Mouse (Mus musculus) spleen, postnatal 4 days (tissue): Measurements from ENCODE around the gene Xpr1.

Source experiments
- DNase-seq, 2 experiments: peaks; one replicate each; pipeline ENCODE4 v3.0.0; 2022; ENCODE audit warnings: low spot score in 2 of 2

Gene Xpr1

DNA sequence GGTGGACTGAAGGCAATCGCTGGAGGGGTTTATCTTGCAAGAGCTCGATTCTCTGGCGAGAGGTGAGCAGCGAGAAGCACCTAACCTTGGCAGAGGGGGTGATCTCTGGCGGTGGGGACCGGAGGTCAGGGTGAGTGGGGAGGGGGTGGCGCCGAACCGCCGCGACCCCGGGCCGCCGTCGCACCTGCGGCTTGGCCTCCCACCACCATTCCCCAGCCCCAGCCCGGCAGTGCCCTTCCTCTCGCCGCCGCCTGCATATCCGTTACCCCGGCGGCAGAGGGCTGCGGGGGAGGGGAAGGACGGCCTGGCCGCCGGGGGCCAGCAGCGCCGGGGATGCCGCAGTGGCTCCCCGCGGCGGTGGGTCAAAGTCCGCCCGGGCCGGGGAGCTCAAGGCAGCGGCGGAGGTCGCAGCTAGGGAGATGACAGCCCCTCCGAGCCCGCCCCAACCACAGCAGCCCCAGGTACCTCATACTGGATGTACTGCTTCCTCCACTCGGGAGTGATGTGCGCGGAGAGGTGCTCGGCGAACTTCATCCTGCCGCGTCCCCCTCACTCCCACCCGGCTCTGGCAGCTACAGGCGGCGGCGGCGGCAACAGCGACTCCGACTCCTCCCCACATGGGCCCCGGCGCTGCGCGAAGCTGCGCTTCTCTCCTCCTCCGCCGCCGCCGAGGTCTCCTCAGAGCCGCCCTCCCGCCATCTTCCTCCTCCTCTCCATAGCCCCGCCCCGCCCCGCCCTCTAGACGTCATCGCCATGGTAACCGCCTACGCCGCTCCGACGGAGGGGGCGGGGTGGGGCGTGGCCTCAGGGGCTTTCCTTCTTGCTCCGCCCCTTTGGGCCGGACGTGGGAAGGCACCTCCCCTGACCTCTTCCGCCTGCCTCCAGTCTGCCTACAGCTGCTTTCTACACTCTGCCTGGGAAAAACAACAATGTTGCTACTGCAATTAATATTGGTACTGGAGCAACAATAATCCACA is at the start of gene Xpr1:
TSS of gene Xpr1 (minus strand) at position 715 of the 977 bp plus-strand sequence.
- DNase-seq: peak; percentile 97 to 98

DNA sequence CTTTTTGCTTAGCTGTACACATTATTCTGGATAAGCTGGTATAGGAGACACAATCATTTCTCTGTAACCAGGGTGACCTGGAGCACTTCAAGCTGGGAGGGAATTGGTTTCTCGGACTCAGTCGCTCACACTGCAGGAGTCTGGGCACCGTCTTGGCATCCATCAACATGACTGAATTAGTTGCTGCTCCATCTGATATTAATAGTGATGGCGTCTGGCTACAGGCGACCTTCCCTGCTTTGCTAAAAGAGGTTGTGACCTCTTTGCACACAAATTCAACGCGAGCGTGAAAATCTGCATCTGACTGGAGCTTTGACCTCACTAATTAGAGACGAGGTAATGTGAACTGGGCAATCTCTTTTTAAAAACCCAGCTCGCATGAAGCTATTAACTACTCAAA is 46.2 kb upstream of the Xpr1 start:
- no peak for DNase-seq

DNA sequence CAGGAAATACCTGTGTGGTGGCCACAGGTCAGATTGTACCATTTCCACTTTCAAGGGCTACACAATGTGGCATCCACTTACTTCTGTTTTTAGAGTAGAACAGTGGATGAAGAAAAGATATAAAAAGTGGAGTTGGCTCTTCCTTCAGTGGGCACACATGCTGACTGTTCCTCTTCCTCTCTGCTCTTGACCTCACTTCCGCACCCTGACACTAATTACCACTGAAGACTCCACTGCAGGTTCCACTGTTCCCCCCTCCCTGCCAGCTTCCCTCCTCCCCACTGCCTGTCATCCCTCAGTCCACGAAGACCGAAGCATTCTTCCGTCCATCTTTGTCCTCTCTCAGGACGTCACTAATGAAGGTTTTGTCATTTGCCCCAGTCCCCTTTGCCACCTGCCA is 45.4 kb upstream of the Xpr1 start:
- no peak for DNase-seq

DNA sequence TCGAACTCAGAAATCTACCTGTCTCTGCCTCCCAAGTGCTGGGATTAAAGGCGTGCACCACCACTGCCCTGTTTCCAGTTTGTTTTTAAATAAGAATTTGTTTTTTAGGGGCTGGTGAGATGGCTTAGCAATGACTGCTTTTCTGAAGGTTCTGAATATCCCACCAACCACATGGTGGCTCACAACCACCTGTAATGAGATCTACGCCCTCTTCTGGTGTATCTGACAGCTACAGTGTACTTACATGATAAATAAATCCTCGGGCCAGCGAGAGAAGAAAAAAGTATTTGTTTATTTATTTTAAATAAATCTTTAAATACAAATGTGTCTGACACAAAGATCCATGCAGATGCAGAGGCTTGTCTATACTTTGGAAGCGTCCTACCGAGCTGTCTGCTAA is 40.3 kb upstream of the Xpr1 start:
- DNase-seq: no peak

DNA sequence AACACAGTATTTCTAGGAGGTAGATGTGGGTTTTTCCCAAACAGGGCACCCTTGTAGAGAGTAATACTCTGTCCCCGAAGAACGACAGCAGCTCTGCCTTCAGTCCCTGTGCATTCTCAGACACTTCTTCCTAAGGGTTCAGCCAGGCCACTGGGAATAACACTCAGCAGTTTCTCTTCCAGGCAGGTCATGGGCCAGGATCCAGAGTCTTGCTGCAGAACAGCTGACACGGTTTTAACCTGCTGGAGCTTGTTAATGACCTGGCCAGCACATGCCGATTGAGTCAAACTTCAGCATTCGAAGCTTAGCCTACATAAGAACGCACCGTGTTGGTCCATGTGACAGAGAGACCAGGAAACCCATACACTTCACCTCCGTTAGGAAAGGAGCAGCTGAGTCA is 36.0 kb upstream of the Xpr1 start:
- DNase-seq: no peak

DNA sequence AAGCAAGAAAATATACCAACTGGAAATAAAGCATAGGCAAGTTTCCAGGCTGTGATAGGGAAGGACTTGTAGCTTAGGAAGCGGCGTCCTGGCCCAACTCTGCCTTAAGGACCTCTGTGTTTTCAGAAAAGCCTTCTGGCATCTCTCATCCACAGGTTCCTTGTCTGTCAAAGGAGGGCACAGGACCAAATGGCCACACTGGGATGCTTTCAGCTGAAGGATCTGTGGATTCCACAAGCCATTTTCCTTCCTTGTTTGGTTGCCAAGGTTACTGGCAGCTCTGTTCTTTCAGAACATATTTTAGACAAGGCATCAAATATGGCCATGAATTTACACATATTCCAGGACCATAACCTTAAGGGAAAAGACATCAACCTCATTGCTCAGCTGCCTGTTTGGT is 31.7 kb upstream of the Xpr1 start:
- DNase-seq: no peak

DNA sequence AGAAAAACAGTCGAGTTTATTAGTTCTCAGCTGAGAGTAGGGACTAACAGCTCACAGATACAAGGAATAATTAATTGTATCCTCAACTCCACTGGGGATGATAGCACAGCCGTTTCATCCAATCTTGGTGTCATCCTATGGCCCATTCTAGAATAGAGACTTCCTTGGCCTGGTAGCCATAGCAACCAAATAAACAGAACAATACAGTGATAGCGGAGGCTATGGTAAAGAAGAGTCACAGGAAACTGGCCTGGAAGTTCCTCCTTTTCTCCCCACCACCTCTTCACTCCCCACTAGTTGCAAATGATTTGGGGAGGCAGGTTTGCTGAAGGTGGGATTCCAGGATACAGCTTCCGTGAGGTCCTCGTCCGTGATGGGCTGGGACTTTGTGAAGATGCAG is 30.1 kb upstream of the Xpr1 start:
- DNase-seq: no peak

DNA sequence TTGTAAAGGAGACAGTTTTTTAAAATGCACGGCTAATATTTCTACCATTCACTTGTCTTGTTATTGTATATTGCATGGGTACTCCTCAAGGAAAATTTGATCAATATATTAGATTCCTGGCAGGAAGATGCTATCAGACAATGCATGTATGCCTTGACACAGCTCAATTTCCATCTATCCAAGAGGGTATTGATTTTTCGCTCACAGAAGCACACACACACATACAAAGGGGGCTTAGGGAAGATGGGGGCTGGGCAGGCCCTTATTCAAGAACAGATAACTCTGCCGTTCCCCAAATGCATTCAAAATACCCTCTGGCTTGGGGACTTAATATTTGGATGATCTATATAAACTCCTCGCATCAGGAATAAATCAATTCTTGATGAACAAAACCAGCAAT is 25.9 kb upstream of the Xpr1 start:
- no peak for DNase-seq

DNA sequence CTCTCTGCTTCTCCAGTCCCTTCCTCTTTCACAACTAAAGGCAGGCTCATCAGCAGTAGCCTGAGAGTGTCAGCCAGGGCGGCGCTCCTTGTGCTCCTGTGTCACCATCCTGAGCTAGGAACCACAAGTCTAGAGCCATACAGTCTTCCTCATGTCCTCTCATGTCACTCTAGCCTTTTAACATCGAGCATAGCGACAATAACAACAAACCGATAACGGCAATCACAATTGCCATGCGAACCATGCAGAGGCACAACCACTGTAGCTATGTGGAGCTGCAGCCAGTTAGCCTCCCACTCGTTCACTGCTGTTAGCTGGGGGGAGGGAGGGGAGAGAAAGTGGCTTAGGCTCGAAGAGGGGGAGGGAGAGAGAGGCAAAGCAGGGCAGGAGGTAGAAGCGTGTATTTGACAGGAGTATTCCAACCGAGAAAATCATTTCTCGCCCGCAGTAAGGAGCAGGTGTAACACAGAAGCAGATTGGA is 25.3 kb upstream of the Xpr1 start:
- DNase-seq: no peak

DNA sequence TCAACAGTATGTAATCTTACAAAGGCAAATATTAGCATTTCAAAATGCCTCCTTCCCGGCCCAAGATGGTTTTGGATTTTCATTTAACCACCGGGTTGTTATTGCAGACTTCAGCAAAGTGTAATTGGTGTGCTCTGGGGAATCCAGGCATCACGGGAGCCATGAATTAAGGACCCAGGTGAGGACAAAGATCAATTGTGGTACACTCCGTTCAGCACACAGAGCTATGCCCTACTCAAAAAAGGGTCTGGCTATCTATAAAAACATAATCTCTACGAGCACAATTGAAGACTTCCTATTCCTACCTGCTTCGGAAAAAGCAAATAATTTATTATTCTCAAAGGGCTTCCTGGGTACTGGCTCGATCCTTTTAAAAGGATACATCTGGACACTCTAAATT is 22.3 kb upstream of the Xpr1 start:
- DNase-seq: no peak

DNA sequence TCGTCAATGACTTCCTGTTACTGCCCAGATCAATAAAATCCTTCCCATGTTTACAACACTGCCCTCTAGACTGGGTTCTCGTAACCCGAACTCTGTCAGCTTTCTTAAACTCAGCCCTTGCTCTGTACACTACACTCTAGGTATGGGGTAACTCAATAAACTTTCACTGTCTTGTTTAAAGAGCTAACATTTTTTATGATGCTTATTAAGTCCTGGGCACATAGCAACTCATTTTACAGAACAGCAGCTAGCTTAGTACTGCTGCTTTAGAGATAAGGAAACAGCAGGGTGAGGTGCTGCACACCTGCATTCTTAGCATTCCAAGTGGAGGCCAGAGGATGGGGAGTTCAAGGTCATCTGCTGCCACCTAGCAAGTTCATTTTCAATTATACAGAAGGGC is 21.3 kb upstream of the Xpr1 start:
- DNase-seq: no peak

DNA sequence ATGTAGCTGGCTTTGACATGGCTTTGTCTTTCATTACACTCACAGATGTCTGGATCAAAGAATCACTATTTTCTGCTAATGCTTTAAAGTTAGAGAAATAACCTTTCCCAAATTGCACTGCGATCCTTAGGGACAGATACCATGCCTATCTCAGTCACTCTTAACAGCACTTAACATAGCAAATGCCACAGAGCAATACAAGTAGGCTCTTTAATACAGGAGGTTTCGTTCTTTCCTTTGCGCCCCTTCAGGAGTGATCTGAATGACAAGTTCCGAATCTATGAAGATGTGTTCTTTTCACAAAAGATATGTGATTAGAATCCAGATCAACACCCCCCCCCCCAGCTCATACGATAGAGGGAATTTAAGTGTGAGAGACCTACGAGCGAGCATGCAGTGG is 12.1 kb upstream of the Xpr1 start:
- DNase-seq: no peak

DNA sequence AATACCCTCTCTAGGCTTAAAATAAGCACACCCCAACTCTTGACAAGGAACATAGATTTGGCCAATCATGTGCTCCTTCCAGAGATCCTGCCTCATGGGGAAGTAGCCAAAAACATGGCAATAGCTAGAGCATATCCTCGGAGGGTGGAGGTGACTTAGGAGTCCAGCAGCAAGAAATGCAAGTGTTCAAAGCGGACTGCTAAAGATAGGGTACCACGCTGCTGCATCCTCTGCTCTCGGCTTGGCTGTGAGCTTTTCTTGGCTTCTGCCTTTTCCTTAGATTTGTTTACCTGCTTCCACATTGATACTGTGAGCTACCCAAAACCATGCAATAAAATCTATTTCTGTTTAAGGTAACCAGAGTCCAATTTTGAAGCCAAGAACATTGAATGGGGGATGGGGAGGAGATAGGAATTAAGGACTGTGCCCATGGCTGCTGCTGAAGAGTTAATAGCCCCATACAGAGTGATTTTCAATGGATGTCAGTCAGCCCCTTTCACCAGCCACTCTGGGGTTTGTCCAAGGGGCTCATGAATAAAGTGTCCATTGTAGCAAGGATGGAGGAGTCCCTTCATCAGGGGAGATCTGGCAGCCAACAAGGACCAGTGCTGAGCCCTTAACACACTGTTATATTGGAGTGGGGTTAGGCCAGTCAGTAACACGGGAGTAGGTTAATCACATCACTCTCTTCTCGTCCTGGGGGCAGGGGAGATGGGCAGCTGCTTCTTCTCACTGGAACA is 10.1 kb upstream of the Xpr1 start:
- no peak for DNase-seq

DNA sequence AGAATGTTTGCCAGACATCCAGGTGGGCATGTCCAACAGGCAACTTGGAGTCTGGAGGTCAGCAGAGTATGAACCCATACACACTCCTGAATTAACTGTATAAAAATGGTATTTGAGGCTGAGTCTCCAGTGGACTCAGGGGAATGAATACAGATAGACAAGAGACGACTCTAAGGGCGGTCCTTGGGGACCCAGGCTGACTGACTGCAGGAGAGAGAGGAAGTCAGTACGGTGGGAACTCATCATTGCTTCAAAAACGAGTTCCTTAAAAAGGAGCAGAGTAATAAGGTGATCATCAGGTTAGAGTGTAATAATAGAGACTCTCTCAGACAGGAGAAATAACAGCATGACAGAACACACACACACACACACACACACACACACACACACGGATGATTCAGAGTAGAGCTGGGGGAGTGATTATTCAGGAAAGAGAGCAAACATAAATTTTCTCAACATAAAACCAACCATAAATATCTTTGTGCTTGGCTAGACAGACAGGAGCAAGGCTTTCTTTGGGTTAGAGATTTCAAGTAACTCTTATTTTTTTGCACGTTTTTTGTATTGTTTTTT is 8.6 kb upstream of the Xpr1 start:
- no peak for DNase-seq

DNA sequence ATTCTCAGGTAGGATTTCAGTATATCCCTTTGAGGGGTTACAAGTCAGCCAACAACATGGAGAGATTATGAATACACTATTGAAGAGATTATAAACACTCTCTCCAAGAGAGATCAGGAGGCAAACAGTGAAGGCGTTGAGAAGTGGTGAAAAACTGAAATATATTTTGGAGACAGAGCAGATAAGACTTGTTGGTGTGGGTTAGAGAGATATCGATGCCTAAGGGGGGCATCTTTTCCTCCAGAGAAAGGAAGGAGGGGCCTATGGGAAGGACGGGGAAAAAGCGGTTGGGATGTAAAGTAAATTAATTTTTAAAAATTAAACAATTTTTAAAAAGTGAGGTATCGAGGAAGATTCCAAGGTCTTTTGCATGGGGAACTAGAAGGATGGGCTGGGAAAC is 8.1 kb upstream of the Xpr1 start:
- no peak for DNase-seq

DNA sequence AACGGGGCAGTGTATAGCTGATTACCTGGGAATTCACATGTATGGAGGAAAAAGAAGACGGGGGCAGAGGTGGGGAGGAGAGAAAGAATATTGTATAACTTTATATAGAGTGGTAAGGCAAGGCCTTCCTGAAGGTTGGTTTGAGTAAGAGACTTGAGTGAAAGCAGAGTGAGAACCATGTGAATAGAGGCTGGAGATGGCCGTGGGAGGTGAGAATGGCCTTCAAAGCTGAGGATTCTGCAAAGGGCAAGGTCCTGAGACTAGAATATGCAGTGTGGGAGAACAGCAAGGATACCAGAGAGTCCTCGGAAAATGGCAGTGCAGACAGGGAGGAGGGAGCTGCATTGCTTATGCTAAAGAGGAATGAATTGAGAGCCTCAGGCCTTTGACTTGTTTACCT is 6.6 kb upstream of the Xpr1 start:
- no peak for DNase-seq

DNA sequence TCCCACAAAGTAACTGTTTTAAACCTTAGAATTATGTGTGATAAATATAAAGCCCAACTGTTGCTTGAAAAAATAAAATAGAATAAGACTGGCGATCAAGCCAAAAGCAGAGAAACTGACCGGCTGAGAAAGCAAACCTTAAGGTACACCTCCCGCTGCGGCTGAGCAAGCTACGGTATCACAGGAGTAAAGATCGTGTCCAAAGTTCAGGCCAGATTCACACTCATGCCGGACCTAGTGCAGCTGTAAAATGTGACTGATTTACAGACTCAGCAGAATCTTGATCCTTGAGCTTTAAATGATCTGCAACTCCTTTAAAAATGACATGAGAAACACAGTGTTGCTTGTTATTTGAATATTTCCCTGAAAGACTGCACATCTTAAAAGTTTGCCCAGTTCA is 4.8 kb upstream of the Xpr1 start:
- no peak for DNase-seq

DNA sequence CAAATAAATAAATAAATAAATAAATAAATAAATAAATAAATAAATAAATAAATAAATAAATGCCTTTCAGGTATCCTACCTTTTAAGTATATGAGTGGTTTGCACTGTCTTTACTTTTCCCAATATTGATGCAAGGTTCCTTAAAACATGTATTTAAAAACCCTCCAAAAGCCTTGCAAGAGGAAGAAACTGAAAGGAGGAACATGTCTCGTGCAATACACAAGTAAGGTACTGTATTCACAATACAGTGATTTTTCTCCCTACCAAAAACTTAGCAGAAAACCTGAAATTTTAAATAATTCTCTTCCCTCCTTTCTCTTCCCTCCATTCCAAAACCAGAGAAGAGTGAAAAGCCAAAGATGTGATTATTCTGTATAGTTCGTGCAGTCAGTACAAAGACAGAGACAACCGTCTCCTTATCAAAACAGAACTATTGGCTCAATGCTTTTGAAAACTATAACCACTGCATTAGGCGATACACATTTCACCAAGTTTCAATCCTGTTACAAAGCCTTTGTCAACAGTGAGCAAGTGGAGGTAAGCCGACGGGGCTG is 991 bp downstream of the Xpr1 start:
- DNase-seq: no peak

DNA sequence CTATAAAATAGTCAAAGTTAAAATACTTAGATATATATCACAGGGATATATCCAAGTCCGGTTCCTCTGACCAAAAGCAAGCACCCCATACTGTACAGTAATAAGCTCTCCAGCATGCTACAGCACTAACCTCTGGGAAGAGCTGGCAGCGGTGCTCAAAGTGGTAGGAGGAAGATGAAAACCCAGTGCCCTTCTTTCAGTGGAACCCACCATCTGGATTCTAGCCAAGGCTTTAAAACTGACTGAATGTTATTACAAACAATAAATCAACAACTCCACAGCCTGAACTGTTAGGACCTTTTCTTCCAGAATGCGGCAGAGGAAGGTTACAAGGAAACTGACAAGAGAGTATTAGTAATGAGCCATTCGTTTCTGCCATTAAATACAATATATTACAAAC is 1.8 kb downstream of the Xpr1 start:
- no peak for DNase-seq

DNA sequence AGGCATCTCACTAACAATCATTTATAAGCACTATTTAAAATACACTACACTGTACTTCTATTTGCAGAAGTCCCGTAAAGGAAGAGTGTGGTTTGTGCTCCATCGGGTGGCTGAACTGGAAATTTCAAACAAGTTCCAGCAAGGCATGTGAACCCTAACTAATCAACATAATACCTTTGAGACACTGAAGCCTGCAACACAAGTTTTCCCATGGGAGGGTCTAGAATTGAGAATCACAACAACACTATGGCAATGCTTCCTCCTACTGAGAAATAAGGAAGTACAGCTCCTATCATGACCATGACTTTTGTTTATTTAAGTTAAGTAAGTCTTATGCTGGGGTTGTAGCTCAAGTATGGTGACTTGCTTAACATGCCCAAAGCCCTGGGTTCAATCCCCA is 4.5 kb downstream of the Xpr1 start:
- no peak for DNase-seq

DNA sequence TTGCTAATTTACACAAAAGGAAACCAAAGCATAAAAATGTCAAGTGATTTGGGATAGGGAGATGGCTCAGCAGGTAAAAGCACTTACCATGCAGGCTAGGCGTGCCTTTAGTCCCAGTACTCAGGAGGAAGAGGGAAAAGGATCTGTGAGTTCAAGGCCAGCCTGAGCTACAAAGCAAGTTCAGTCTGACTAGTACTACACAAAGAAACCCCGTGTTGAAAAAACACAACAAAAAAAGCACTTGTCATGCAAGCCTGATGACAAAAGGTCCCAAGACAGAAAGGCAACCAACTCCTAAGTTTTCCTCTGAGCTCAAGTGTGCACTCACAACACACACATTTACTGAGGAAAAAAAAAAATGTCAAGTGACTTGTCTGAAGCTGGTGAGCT is 8.6 kb downstream of the Xpr1 start:
- DNase-seq: no peak
